Mouse (Mus musculus) stomach, embryonic 16.5 days (tissue): ENCODE data around the gene Atpaf2. TPM values are rescaled to one million over a fixed set of nuclear protein-coding genes. Genes with fewer than 3 reads are reported as not detected.

Experiments
- polyA plus RNA-seq: library from polyadenylated mRNA; unstranded; fragments of >200 nt; fragmentation: Nextera tagmentation; extraction: Ambion mirVana; gene quantifications from 2 replicates; pipeline ENCODE4 v1.2.1, GENCODE M21; 2015

The Atpaf2 gene
- polyA plus RNA-seq, 1 experiment from 2014 or later = 52.6 TPM

Other genes starting within 250 kb of the Atpaf2 start
- 63.4 and 69.8 TPM in 2 replicates for gene Srebf1, start 195.9 kb downstream of the Atpaf2 start, polyA plus RNA-seq
- gene Tom1l2, start 65.6 kb downstream of the Atpaf2 start, polyA plus RNA-seq = 29.9 and 35.8 TPM in 2 replicates
- gene Drc3, start 65.1 kb downstream of the Atpaf2 start, polyA plus RNA-seq = 1.4 TPM in 2 replicates
- gene Gid4, start 1.3 kb downstream of the Atpaf2 start, polyA plus RNA-seq = 20.0 and 21.2 TPM in 2 replicates
- gene Drg2, start 36.1 kb upstream of the Atpaf2 start, polyA plus RNA-seq = 84.7 and 92.2 TPM in 2 replicates
- gene Myo15, start 50.9 kb upstream of the Atpaf2 start, polyA plus RNA-seq = 0.10 and 0.19 TPM in 2 replicates
- gene Alkbh5, start 117.9 kb upstream of the Atpaf2 start, polyA plus RNA-seq = 26.3 and 26.7 TPM in 2 replicates